Mouse (Mus musculus) embryo, embryonic 10.5 days (tissue): ENCODE data around the gene Cpsf2.
"Not testable (repeated sequence)": the region's sequence is repeated elsewhere in the genome, so short reads cannot be mapped to it uniquely, and the experiment has no call there.

ENCODE experiments used
- DNase-seq: peaks from one replicate; pipeline ENCODE4 v3.0.0-alpha.2; 2015; ENCODE audit warnings: low spot score

Cpsf2 gene

DNA sequence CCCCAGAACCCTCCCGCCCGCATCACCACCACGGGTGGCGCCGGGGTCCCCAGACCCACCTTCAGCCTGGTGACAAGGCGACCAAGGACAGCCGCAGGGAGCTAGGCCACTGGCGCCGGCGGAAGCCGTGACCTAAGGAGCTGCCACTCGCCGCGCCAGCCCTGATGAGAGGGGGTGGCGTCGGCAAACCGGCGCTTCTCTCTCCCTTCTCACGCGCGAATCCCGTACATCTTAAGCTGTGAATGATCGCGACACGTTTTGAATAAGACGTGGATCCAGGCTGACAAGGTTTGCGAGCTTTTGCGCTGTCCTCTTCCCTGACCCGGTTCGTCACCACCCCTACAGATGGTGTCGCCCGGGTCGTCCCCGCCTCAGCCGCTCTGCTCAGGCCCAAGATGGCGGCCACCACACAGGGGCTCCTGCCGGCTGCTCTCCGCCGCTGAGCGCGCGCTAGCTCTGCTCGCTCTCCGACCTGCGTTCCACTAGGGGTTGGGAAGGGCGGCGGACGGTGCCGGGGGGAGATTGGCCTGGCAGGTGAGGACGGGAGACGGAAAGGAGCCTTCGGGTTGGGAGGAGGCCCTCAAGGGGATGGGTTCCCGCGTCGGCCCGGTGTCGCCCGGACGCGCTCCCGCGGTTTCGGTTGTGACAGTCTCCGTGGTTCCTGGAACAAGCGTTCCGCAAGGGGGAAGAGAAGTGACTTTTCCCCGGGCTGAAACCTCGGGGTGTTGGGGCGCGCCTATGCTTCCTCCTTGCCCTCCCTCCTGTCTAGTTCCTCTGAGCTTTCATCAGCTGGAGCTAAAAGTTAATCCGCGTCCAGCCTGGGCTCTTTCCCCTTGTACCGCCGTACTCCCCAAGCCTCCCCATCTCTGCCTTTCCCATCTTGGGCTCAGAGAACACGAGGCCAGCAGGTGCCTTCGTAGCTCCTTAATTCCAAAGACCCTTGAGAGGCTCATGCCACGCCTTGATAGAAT, at the start of gene Cpsf2:
Cpsf2 (plus strand) TSS at position 388 of the 971 bp plus-strand sequence.
- peak; percentile 87 for DNase-seq

DNA sequence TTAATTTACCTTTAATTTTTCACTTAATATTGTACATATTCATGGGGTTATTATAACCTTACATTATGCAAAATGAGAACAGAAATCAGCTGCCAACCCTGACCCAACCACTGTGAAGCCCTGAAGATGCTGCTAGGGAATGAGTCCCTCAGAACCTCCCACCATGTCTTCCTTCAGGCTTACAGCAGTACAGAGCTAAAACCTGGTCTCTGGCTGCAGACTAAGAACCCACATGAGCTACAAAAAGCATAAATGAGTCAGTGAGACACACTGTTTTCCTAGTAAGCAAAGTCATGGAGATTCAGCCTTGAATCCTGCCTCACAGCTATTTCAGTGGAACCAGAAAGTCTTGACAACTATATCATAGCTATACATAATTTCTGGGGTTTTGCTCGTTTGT, 47.4 kb upstream of the Cpsf2 start:
- DNase-seq = no peak

DNA sequence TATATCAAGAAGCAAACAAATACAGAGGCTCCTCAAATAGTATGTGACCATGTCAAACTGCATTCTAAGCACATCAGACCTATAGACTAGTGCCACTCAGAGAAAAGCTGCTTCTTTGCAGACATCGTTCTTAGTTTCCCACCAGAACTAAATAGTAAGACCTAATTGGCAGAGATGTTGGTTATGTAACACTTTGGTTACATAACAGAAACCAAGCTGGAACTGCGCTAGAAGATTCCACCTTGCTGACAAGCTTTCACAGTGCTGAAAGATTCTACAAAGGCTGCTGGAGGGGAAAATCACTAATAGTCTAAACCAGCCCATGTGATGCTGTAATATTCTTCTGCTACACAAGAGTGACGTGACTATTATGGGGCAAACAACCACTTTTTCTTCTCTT, 40.6 kb upstream of the Cpsf2 start:
- no peak for DNase-seq

DNA sequence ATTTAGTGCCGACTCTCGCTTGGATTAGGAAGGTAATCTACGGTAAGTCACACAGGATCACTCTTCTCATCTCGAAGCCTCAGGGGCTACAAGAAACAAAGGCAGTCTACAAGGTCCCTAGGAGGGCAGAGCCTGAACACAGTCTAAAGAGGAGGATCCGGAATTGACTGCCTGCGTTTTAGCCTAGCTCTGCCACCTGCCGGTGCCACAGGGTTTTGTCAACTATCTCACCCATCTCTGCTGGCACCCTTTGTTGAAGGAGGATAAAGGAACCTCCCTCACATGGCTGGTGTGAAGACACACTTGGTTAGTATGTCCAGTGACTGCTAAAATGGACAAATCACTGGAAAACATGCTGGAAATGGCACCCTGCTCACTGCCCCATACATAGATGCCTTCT, 38.2 kb upstream of the Cpsf2 start:
- DNase-seq = no peak

DNA sequence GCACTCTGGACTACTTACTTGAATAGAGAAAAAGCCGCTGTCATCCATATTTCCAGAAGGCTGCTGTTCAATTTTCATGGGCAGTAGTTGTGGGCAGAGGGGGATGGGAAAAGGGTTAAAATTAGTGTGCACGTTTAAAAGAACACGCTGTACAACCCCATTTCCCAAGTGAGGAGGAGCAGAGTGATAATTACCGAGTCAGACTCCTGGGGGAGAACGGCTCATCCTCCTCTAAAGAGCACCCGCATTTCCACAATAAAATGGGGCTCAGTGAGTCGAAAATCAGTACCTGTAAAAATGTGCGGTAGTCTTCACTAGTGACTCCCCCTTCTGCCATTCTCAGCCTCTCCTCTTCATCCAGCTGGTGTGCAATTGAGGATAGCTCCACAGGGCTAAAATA, 27.8 kb upstream of the Cpsf2 start:
- no peak for DNase-seq

DNA sequence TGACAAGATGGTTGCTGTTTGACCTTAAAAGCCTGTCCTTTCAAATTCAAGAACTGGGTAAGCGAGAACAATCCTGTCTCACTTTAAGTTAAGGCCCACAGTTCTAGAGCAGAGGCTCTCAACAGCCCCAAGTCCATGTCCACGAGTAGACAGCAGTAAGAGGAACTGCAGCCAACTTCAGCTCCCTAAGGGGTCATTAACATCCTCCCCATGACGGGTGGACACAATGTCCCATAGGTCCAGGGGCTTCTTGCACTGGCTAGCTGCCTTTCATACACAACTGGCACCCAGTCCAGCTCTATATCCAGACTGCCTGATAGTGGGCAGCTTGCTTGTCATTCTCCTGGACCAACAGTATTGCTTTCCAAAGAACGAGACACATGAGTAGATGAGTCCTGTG, 27.0 kb upstream of the Cpsf2 start:
- no peak for DNase-seq

DNA sequence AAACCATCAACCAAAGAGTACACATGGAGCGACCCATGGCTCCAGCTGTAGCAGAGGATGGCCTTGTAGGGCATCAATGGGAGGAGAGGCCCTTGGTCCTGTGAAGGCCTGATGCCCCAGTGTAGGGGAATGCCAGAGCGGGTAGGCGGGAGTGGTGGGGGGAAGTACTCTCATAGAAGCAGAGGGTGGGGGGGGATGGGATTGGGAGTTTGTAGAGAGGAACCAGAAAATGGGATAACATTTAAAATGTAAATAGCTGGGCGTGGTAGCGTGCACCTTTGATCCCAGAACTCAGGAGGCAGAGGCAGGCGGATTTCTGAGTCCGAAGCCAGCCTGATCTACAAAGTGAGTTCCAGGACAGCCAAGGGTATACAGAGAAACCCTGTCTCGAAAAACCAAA, 20.0 kb upstream of the Cpsf2 start:
- not testable (repeated sequence) for DNase-seq

DNA sequence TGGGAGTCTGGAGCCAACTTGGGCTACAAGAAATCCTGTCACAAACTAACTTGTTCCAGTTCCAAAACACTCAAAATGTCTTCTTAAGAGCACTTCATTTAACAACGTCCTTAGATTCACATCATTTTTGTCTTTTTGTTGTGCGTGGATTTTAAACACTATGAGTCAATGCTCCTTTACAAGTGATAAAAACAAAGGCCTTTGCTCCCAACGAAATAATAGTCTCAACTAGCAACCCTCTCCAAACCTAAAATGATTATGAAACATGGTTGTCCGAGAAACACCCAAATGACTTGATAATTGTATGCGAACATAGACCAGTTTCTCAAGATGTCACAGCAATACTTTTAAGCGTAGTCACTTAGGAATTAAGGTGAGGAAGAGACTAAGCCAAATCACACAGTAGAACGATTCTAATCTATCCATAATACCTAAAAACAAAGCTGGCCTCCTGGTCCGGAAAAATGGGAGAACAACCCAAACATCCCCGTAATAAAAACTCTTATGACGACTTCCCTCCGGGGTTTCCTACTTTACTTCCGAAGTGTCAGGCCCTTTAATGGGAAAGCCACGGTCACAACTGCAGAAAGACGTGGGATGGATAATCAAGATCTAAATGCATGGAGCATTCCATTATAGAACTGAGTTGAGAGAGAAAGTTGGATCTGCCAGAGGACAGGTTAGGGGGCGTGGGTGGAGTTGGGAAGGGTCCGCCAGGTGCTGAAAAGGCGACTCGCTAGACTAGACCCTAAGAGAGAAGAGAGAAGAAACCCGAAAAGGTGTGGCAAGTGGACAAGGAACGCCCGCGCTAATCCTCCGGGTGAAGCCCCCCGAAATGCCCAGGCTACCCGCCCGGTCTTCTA, 18.5 kb upstream of the Cpsf2 start:
- DNase-seq = peak; percentile 40

DNA sequence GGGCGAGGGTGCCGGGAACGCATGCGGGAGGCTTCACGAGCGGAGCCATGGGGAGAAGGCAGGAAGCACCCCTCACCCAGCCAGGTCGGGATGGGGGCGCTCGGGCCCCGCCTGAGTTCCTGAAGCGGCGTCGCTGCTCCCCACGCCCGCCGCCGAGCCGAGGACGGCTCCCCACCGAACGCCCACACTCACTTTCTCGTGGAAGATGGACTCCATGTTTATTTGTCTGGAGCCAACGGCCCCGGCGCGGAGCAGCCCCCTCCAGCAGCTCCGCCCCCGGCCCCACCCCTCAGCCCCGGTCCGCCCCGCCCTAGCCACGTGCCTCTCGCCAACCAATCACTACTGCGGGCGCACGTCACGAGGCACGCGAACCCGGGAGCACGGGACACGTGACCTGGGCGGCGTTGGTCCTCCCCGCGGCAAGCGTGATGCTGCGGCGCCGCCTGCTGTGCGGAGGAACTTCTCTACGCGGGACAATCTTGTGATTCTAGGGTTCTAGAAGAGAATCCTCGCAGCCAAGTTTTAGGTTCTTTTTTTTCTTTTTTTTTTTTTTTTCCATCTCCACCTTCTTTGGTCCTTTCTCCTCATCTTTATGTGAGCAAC, 17.7 kb upstream of the Cpsf2 start, which contains the start of gene Atxn3:
Atxn3 (minus strand) TSS at position 305 of the 603 bp plus-strand sequence.
- DNase-seq = peak; percentile 96

DNA sequence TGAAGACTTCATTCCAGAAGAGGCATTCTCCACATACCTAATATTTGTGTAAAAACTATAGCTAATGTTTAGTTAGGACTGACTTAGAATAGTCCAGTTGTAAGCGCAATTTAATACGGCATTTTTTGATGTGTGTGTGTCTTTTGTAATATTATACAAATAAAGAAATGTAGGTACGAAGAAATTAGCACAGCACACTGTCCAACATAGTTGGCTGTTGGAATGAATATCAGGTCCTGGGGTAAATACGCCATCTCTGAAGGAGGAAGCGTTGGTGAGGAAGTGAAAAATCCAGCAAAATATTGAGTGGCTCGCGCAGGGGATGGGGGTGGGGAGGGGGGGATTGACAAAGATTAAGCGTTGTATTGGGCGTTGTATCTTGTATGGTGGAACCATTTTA, 17.2 kb upstream of the Cpsf2 start:
- no peak for DNase-seq

DNA sequence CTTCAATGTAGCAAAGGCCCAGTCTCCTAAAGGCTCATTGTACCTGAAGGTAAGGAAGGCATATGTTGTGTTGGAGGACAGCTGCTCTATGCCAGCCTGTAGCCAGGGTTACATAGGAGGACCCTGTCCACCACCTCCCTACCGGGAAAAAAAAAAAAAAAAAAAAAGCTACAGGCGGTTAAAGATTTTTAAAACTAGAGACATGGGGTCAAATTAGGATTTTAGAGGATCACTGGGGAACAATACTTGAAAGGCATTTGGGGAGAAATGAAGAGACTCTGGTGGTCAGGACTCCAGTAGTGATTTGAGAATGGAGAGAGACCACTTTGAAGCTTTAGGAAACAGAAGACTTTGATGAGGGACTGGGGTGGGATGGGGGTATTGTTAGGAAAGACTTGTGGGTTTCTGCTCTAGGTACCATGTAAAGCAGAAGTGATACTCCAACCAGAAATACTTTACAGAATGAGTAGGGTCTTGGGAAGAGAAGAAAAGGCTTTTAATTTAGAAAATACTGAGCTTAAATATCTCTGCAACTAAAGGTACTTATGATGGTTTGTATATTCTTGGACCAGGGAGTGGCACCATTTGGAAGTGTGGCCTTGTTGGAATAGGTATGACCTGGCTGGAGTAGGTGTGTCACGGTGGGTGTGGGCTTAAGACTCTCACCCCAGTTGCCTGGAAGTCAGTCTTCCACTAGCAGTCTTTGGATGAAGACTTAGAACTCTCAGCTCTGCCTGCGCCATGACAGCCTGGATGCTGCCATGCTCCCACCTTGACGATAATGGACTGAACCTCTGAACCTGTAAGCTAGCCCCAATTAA, 16.6 kb upstream of the Cpsf2 start:
- DNase-seq = not testable (repeated sequence)

DNA sequence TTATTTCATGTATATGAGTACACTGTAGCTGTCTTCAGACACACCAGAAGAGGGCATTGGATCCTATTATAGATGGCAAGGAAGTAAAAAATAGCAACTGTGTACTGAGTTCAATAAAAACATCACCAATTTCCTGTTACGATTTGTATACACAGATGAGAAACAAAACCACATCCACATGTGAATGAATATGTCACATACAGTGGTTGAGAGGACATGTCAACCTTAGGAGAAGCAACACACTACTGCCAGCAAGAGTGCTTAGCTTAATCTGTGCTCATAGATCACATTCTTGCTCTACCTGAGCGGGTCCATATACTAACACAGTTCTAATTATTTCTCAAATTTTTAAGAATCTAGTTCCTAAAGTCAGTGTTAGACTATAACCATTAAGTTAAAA, 4.5 kb upstream of the Cpsf2 start:
- DNase-seq = no peak

DNA sequence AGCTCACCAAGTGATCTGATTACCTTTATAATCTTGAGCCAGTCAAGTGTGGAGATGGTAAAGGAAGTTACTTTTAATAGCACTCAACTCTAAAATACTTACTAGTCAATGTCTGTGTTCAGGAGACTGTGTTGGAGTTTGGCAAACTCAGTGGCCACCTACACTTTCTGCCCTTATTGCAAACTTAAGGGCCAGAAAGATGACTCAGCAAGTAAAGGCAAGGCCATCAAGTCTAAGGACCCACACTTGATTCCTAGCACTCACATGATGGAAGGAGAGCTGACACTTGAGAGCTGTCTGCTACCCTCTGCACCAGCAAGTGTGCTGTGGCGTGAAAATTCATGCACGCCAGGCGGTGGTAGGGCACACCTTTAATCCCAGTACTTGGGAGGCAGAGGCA, 3.6 kb upstream of the Cpsf2 start:
- DNase-seq = no peak

DNA sequence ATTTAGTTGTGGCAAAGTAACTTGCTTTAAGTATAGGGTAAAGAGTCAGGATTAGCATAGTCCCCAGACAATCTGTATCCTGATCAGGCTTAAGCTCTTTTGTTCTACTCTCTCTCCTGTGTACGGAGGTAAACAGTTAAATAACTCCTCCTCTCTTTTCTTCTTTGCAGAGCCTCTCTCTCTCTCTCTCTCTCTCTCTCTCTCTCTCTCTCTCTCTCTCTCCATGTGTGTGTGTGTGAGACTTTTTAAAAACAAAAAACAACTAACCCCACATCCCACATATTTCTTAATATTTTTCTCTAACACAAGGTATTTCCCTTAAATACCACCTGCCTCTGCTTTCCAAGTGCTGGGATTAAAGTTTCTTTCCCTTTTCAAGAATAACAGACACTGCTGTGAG, 1.2 kb upstream of the Cpsf2 start:
- DNase-seq = no peak

DNA sequence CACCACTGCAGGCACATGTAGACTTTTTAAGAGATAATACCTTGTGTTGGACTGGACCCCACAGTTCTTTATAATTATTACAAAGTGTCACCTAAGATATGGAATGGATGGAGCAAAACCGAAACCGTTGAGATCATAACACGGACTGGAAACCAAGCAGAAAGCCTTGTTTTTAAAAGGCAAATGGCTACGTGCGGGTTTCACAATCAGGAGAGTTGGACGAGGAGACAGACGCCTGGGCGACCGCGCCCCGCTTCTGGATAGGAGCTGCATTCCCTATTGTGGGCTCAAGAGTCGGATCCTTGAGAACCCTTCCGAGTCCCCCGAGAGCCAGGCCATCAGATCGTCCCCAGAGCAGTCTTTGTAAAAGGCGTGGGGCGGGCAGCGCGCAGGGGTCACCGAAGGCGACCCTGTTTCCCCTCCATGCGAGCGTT, 604 bp upstream of the Cpsf2 start:
- DNase-seq = no peak

DNA sequence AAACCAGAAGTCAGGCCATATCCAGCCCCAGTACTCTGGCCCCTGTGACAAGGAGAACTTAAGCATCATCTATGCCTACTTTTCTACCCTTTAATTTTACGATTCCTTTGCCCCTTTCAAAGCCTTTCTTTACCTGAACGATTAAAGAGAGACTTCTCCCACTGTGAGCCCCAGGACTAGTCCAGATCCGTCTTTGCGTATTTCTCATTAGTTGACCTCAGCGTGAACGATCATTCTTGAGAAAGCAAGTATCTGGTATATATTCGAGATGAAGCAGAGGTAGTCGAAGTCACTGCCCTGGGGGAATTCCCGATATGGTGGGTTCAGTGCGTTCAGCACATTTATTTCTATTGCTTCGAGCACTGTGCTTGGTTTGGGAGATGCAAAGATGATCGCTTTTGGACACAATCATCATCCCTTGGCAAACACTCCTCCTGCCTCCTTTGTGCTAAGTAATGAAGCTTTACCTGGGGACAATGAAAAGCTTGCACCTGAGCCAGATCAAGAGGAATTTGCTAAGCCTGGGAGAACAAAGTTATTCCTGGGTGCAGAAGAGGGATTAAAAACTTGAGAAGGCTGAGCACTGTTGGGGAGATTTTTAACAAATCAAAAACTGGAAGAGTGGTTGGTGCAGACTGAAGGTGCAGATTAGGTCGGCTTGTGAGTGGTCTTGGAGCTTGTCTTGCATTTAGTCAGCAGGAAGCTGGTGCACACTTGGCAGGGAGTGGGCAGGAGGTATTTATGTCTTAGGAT, 1.0 kb downstream of the Cpsf2 start:
- DNase-seq = no peak

DNA sequence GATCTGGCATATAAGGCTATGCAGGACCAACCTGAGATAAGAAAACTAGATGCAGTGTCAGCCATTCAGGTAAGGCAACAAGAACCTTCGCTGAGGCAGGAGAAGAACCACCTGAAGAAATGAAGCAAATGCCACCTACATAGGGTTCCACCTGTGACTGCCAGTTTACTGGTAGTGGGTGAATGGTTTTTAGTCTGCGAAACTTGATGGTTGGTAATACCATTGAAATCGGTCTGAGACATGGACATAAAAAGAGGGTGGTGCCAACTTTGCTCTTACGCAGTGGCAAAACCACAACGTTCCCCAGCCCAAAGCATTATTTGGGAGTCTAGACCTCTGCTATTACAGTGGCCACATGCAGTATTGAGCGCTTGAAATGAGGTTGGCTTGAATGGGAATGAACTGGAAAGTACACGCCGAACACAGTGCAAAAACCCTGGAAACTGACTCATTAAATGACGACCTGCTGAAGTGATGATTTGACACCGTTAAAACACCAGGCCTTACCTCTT, 1.7 kb downstream of the Cpsf2 start:
- no peak for DNase-seq

DNA sequence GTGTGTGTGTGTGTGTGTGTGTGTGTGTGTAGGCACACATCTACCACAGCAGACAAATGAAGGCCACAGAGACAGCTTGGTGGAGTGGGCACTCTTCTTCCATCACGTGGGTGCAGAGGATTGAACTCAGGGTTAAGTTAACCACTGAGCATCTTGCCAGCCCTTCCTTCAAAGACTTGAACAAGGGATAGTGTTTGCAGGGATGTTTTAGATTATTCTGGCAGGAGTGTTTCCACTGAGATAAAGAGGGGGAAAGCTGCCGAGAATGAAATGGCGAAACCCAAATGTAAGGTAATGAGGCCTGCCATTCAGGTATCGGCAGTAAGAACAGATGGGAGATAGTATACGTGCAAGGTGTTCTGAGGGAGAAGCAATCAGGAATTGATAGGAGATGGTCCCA, 2.4 kb downstream of the Cpsf2 start:
- DNase-seq = no peak

DNA sequence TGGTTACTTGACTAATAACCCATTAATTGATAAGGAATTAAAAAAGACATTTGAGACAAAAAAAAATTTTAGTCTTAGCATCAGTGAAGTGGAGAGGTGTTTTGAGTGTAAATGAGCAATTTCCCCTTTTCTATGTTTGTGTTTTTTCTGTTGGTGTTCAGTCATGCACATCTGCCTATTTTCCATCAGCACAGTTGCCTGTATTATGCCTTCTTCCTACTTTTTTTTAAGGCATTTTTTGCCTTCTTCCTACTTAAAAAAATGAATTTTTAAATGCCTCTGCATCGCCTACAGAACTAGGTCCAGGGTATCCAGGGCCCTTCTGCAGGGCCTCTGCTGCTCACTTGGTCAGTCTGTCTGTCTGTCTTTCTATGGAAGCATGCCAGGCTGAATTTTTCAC, 2.8 kb downstream of the Cpsf2 start:
- no peak for DNase-seq

DNA sequence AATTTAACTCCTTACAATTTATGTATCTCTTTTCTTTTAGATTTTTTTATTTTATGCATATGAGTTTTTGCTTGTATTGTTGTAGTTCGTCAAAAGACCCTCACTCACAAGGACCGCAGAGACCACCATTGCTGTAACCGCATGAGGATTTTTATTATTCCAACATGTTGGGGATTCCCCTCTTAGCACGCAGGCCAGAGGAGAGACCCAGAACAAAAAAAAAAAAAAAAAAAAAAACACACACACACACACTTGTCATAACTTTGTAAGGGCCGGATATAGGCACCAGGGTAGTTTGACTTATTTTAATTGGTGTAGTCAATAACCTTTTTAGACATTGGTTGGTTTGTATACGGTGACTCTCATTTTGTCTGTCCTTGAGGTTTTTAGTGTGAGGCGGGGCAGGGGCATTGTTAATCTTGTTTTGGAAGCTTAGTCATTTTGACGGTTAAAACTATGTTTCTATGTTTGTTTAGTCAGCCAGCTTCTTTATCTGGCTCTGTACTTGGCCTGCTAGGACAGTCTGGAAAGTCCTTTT, 3.5 kb downstream of the Cpsf2 start:
- no peak for DNase-seq
